Mouse (Mus musculus) regulatory T cell (primary cell): ENCODE measurements around the gene Vapb.

Experiments
- in situ Hi-C: fragments of 300-600 bp; cut with MboI, MseI; formaldehyde crosslinking; loops from one replicate; pipeline ENCODE4 v1.15.1; 2025; ENCODE audit warnings: high pct_unique_total_duplicates

Gene Vapb

GRCm38 (mm10) chr2:173734426-173734825 lies 2.9 kb upstream of the Vapb start:
- in situ Hi-C loops: no loop called here

- in situ Hi-C loops: no loop called here
Observed at GRCm38 (mm10) chr2:173738232-173738631, 921 bp downstream of the Vapb start.

DNA sequence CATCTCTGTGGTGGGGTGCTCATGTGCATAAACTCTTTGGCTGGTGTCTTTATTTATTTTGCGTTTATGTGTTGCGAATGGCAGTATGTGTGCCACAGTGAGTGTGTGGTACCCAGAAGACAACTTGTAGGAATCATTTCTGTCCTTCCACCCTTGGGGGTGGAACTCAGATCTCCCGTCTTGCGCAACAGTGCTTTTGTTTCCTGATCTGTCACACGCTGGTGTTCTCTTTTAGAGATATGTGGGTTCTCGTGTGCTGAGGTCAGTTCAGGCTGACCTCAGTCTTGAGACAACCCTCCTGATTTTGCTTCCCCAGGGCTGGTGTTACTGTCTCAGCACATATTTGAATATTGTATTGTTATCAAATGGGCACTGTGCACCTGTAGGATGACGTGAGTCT lies 1.8 kb downstream of the Vapb start:
- in situ Hi-C loops: no loop called here

DNA sequence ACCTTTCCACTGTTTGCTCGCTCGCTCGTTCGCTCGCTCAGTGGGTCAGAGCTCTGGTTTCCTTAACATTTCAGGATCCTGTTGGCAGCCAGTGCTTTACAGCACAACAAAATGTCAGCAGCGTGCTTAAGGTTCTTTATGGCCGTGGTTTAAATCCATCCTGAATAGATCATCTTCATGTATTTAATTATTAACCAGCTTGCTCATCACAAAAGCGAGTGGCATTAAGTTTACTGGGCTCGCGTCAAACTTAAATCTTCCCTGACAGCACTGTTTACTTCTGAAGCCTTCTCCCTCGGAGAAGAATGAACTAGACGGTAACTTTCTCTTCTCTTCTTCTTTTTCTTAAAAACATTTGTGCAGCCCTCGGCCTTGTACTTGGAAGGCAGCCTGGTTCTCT lies 4.8 kb downstream of the Vapb start:
- in situ Hi-C loops: no loop called here

- in situ Hi-C loops: no loop called here
Observed at GRCm38 (mm10) chr2:173742744-173743143, 5.4 kb downstream of the Vapb start.

- in situ Hi-C loops: no loop called here
Observed at GRCm38 (mm10) chr2:173744070-173744815, 6.9 kb downstream of the Vapb start.

DNA sequence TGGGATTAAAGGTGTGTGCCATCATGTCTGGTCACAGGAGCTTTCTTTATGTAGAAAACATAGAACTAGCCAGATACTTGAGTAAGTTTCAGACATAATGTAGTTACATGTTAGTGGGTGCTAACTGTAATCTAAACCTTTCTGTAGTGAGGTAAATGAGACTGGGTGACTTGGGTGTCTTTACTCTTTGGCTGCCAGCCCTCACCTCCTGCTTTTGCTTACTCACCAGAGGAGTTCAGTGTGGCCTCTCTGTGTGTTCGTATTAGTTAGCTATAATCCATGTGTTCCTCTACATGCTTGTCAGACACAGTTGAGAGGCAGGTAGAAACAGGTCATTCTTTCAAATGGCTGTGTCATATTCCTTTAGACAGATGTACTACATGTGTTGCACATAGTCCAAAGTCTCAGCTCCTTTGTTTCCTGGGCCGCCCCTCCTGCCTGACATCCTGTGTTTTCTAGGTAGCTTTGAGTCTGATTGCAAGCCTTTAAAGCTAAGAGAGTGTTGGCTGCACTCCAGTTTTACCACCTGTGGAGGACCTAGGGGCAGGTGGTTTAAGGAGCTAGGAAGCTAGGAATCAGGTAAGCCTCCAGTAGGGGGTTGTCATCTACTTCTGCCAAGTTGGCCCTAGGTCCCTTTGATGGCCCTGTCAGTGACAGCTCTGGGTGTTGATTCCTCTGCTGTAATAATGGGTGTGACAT lies 11.8 kb downstream of the Vapb start:
- in situ Hi-C loops: no loop called here

GRCm38 (mm10) chr2:173755433-173756144 lies 18.3 kb downstream of the Vapb start:
- in situ Hi-C loops: no loop called here

GRCm38 (mm10) chr2:173757624-173758155 lies 20.4 kb downstream of the Vapb start:
- in situ Hi-C loops: no loop called here

- in situ Hi-C loops: no loop called here
Observed at GRCm38 (mm10) chr2:173760607-173761006, 23.3 kb downstream of the Vapb start.

DNA sequence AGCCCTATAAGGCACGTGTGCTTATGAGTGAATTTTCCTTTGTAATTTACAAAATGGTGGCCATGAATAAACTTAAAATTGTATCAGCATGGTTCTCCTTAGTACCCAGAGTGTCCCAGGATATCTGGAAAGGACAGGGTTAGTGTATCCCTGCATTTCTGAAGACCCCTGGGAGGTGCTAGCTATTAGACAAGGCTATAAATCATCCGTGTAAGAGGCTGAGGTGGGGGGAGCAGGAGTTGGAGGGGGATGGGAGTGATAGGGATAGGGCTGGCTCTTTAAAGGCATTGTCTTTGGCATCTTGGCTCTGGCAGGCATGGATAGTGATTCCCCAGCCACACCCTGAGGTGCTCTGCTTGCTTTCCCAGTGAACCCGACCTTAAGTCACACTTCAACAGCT lies 27.3 kb downstream of the Vapb start:
- in situ Hi-C loops: no loop called here

DNA sequence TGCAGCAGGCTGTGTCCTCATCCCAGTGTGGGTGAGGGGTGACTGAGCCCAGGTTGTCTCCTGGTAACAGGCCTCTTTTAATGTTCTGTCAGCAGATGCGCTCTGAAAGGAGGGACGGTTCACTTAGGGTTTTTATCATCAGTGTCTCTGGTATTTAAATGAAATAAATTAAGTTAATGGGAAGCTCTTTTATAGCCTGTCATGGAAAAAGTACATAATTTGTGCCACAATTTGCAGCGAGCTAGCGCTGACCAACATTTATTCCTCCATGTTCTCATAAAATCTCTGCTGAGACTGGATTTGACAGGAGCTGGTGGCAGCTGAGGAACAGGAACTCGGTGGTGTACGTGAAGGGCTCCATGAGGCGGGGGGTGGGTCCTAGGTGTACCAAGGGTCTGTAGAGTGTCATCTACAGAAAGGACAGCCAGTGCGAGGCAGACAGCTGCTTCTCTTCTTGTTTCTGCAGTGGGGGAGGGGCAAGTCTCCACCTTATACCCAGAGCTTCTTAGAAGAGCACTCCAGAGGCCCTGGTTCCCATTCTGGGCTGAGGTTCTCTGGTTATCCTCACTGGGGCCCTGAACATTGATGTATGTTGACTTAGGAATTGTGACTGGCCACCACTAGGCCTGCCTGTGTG lies 30.8 kb downstream of the Vapb start:
- in situ Hi-C loops: no loop called here

DNA sequence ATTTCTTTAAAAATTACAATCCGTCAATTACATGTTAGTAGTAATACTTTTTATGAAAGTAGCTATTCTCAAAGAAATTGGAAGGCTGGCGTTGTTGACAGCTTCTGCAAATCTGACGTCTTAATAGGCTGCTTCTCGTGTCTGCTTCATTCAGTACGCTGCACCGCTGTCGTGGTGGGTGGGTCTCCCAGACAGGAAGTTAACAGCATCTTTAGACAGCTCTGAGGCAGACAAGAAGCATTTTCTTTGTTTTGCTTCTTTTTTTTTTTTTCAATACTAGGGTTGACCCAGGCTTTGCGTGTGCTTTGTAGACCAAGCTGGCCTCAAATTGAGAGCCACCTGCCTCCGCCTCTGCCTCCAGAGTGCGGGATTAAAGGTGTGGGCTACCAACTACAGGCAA lies 31.9 kb downstream of the Vapb start:
- in situ Hi-C loops: no loop called here

DNA sequence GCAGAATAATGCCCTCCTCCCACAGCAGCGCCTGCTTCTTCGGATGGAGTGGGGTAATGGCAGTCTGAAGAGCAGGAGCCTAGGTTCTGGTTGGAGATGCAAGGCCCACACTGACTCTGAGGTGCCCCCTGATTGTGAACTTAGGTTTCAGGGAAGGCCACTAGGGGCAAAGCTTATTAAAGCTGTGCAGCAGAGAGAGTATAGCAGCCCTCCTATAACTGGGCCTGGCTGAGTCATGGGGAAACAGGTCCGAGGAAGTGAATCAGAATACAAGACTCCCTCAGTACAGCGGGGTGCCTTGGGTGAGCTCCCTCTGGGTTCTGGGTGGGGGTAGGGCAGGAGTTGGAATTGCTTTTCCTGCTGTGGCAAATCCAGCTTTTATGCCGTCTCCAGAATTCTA lies 33.3 kb downstream of the Vapb start:
- in situ Hi-C loops: no loop called here

DNA sequence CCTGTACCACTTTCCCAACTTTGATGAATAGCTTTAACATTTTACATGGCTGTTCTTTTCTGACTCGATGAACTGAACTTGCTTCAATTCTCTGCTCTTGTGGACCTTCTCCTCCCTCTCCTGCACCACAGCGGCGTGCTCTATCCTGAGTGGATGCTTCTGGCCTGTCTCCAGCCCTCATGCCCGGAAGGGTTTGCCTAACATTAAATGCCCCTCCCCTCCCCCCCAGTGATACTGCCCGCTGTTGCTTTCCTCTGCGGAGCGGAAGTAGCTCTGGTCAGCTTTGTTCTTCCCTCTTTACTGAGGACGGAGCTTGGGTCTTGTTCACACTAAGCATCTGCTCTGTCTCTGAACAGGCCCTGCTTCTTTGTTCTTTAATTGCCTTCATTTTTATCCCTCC lies 34.4 kb downstream of the Vapb start:
- in situ Hi-C loops: no loop called here

DNA sequence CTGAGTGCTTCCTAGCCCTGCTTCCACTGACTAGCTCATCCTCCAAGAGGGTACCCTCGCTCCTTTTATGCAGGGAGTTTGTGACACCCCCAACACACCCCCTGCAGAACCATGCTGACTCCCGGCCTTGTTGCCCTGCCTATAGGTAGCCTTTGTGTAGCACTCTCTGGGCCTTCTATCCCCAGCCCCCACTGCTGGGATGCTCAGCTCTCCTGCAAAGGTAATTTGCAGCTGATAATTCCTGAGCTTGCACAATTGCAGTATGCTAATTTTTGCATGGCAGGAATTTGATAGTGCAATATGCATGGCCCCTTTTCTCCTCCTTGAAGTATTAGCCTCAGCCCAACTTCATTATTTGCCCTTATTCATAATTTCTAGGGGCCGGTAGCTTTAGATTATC lies 38.2 kb downstream of the Vapb start:
- in situ Hi-C loops: no loop called here

DNA sequence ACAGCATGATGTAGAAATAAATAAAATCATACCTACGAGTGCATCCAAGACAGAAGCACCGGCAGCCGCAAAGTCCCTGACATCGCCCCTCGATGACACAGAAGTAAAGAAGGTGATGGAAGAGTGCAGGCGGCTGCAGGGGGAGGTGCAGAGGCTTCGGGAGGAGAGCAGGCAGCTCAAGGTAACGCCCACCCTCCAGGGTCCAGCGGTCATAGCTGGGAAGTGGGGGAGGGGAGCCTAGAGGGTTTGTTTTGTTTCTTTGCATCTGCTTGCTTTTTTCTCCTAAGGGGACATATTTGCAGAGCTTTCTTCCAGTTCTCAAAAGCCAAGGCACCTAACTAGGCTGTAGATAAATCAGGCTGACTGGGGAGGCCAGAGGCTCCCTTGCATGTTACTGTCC lies 38.8 kb downstream of the Vapb start:
- in situ Hi-C loops: no loop called here

DNA sequence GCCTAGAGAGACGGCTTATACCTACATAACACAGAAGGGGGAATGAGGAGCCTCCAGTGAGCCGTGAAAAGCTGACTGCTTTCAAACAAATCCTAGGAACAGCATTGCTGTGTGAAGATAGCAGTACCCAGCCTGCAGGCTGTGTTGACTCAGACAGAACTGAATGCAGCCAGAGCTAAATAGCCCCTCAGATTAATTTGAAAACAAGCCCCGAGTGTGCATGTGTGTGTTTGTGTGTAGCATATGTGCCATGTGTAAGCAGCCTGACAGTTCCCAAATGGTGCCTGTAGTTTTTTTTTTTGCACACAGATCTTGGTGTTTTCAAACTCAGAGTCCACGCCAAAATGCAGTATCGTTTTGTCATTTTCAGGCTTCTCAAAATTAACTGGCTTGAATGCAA lies 43.6 kb downstream of the Vapb start:
- in situ Hi-C loops: no loop called here

GRCm38 (mm10) chr2:173784366-173784765 lies 47.1 kb downstream of the Vapb start:
- in situ Hi-C loops: no loop called here

DNA sequence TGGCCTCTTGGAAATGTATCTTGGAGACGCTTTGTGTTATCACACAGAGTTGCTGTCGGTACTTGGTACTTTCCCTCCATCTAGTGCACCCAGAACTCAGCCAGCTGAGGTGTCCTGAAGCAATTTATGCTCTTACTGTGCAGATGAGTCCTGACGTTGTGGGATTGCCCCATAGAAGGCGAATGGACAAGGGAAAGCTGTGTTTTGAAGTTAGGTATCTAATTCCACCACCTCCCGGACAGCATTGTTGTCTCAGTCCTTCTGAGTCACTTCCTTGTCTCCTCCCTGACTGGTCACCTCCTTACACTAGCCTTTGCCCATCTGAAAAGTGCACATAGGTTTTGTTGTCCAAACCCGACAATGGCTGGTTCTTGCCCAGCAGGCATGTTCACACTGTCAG lies 47.6 kb downstream of the Vapb start:
- in situ Hi-C loops: no loop called here

- in situ Hi-C loops: no loop called here
Observed at GRCm38 (mm10) chr2:173789945-173790804, 52.9 kb downstream of the Vapb start.
